Mouse (Mus musculus) intestine, embryonic 14.5 days (tissue): ENCODE results near the gene Inha. TPM values are rescaled to one million over a fixed set of nuclear protein-coding genes. Genes with fewer than 3 reads are reported as not detected.

Source experiments
- ATAC-seq: fragments of 200-750 bp; cut with Nextera tagmentation; replicated peaks from 2 replicates; pipeline ENCODE4 v1.8.0; 2017; ENCODE audit warnings: low read depth, moderate number of reproducible peaks, moderate TSS enrichment, moderate library complexity; ENCODE audit not compliant: low FRiP score, low TSS enrichment
- DNase-seq: peaks from one replicate; pipeline ENCODE4 v3.0.0-alpha.2; 2018; ENCODE audit warnings: low spot score
- H3K27ac ChIP-seq: fragments of 300-500 bp; sonication (generic); 2 replicates; pipeline ENCODE4 v1.5.1; 2014; ENCODE audit warnings: low read depth, mild to moderate bottlenecking, control low read depth
- H3K27me3 ChIP-seq: fragments of 300-500 bp; sonication (generic); replicated peaks from 2 replicates; pipeline ENCODE4 v1.6.1; 2014; ENCODE audit warnings: low read length, control low read depth; ENCODE audit not compliant: control insufficient read depth, insufficient read depth
- H3K36me3 ChIP-seq: fragments of 300-500 bp; sonication (generic); 2 replicates; pipeline ENCODE4 v1.6.1; 2014; ENCODE audit warnings: low read length, control low read depth; ENCODE audit not compliant: control insufficient read depth, insufficient read depth
- H3K4me1 ChIP-seq: fragments of 300-500 bp; sonication (generic); replicated peaks from 2 replicates; pipeline ENCODE4 v1.6.1; 2014; ENCODE audit warnings: low read length, control low read depth, mixed read lengths; ENCODE audit not compliant: control insufficient read depth, insufficient read depth
- H3K4me2 ChIP-seq: fragments of 300-500 bp; sonication (generic); 2 replicates; pipeline ENCODE4 v1.6.1; 2014; ENCODE audit warnings: low read length
- H3K4me3 ChIP-seq: fragments of 300-500 bp; sonication (generic); 2 replicates; pipeline ENCODE4 v1.5.1; 2014; ENCODE audit warnings: low read depth, low read length, control low read depth, mixed read lengths
- H3K9ac ChIP-seq: fragments of 300-500 bp; sonication (generic); 2 replicates; pipeline ENCODE4 v1.6.1; 2014; ENCODE audit warnings: mild to moderate bottlenecking, low read length
- H3K9me3 ChIP-seq: fragments of 300-500 bp; sonication (generic); 2 replicates; pipeline ENCODE4 v1.6.1; 2016; ENCODE audit warnings: low read length, control low read depth; ENCODE audit not compliant: control insufficient read depth
- WGBS: fragments of 180-500 bp; shearing (Covaris S2); extraction: QIAGEN DNeasy Blood & Tissue Kit; methylation state at CpG from one replicate; pipeline ENCODE4 v1.1.7; 2014; 5-methylcytosine and 5-hydroxymethylcytosine counted together
- polyA plus RNA-seq: library from polyadenylated mRNA; unstranded; fragments of >200 nt; fragmentation: Nextera tagmentation; extraction: Ambion mirVana; gene quantifications from 2 replicates; pipeline ENCODE4 v1.2.1, GENCODE M21; 2014

The Inha gene
- polyA plus RNA-seq, 1 experiment from 2014 or later = 3.9 TPM

DNA sequence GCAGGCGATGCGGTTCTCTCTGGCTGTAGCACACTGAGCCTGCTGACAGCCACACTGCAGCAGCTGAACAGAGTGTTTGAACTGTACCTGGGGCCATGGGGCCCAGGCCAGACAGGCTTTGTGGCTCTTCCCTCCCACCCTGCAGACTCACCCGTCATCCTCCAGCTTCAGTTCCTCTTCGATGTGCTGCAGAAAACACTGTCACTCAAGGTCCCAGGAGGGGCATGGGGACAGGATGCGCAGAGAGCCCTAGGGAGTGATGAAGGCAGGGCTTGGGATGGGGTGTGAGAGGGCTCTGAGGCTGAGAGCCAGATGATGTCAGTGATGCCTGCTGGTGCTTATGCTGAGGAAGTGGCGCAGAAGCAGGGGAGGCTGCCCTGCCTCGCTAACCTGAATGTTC is 17.8 kb downstream of the Inha start:
- no peak for DNase-seq
- Histone ChIP-seq H3K27ac (no peak overlapping the region), H3K4me1 (peaks cover 18% of the 10 kb centered on the region), H3K4me3 (no peak overlapping the region), H3K4me2 (no peak overlapping the region), H3K9ac (no peak overlapping the region), H3K36me3 (peaks cover 42% of the 10 kb centered on the region), H3K27me3 (no peaks in the 10 kb centered on the region), H3K9me3 (no peaks in the 10 kb centered on the region)
- 85% methylated on average over 7 of the region's 7 CpGs for WGBS
- ATAC-seq = no peak

- Histone ChIP-seq H3K27ac (no peak overlapping the region), H3K9ac (no peak overlapping the region), H3K36me3 (peaks cover 79% of the 10 kb centered on the region), H3K4me2 (no peak overlapping the region), H3K4me1 (no peaks in the 10 kb centered on the region), H3K27me3 (no peaks in the 10 kb centered on the region), H3K4me3 (no peak overlapping the region), H3K9me3 (no peaks in the 10 kb centered on the region)
- DNase-seq = no peak
- WGBS = 79% methylated on average over 4 of the region's 4 CpGs
- ATAC-seq = no peak
These were observed 23.7 kb downstream of the Inha start for GRCm38 (mm10) chr1:75530546-75530945.

DNA sequence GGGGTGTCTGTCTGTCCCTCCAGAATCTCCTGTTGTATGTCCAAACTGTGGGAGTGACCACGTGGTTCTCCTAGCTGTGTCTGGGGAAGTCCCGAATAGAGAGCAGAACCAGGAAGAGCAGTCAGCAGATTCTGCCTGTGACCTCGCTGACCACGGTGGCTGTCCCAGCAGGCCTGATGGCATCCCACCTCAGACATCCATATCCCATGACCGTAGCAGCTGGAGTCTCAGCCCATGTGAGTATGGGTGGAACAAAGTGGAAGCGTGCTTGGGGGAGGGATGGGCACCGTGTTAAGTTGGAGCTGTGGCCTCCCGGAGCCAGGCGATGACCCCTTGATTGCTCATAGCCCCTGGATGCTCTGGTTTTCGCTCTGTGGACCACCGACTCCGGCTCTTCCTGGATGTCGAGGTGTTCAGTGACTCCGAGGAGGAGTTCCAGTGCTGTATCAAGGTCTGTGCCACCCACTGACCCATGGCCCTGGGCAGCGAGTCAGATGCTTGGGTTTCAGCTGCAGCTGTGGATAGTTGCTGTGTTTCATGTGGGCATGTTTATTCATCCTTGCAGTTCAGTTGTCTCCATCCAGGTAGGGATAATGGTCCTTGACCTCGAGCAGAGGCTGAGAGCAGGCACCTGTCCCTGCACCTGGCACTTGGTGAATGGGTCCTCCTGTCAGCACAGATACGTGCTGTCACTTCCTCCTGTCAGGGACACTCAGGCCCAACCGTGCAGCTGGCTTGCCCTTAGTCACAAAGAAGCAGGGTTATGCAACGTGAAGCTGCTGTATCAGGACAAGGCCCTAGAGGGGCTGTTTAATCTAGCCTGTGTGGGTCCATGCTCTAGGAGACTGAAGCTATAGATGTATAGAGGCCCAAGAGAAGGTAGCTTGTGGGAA is 25.6 kb downstream of the Inha start:
- Histone ChIP-seq H3K27ac (no peak overlapping the region), H3K27me3 (no peaks in the 10 kb centered on the region), H3K4me2 (no peak overlapping the region), H3K4me3 (no peak overlapping the region), H3K9ac (no peak overlapping the region), H3K9me3 (no peaks in the 10 kb centered on the region), H3K36me3 (peaks cover 80% of the 10 kb centered on the region), H3K4me1 (no peaks in the 10 kb centered on the region)
- ATAC-seq (no peak), DNase-seq (no peak)
- WGBS = 93% methylated on average over 19 of the region's 19 CpGs

DNA sequence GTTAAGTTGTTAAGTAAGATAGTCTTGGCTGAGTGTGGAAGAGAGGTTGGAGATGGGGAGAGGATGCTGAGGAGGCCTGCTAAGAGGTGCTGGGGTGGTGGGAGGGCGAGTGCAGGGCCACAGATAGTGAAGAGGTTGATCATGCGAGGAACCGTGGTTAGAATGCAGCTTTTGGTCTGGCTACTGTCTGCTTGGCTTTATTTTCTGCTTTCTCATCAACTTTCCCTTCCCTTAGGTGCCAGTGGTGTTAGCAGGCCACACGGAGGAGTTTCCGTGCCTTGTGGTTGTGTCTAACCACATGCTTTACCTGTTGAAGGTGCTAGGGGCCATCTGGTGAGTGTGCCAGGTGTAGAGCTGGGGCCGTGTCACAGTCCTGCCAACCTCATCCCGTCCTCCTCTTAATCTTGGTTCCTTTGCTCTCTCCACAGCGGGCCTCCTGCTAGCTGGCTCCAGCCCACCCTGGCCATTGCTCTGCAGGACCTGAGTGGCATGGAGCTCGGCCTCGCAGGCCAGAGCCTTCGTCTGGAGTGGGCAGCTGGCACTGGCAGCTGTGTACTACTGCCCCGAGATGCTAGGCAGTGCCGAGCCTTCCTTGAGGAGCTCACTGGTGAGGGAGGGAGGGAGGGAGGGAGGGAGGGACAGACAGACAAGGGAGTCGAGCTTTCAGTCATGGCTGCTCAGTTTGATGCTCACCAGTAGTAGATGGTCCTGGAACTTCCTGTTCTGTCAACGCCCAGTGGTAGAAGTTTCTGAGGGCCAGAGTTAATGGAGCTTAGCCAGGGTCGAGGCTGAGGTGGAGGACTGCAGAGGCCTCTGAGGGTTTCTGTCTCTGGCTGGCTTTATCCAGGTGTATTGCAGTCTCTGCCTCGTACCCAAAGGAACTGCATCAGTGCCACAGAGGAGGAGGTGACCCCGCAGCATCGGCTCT is 26.7 kb downstream of the Inha start:
- Histone ChIP-seq H3K27me3 (no peaks in the 10 kb centered on the region), H3K36me3 (peaks cover 70% of the 10 kb centered on the region), H3K9me3 (no peaks in the 10 kb centered on the region), H3K27ac (no peak overlapping the region), H3K4me2 (no peak overlapping the region), H3K4me3 (no peak overlapping the region), H3K4me1 (no peaks in the 10 kb centered on the region), H3K9ac (no peak overlapping the region)
- DNase-seq = no peak
- WGBS = 91% methylated on average over 19 of the region's 19 CpGs
- no peak for ATAC-seq

DNA sequence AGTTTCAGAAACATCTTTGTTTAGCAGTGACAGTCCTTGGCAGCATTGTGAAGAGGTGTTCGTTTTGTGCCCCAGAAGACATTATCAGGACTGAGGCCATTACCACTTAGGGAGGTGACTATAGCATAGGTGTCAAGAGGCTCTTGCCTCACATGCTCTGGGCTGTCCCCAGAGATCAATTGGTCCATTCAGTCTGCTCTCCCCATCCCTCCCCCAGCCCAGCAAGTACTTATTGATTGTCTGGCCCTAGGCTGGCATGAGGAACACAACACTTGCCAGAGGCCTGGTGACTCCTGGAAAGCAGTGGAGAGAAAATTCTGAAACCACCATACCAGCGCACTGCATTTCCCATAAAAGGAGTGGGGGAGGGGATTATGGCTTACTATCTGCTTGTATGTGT is 30.7 kb downstream of the Inha start:
- WGBS = 77% methylated on average over 2 of the region's 2 CpGs
- ATAC-seq = no peak

DNA sequence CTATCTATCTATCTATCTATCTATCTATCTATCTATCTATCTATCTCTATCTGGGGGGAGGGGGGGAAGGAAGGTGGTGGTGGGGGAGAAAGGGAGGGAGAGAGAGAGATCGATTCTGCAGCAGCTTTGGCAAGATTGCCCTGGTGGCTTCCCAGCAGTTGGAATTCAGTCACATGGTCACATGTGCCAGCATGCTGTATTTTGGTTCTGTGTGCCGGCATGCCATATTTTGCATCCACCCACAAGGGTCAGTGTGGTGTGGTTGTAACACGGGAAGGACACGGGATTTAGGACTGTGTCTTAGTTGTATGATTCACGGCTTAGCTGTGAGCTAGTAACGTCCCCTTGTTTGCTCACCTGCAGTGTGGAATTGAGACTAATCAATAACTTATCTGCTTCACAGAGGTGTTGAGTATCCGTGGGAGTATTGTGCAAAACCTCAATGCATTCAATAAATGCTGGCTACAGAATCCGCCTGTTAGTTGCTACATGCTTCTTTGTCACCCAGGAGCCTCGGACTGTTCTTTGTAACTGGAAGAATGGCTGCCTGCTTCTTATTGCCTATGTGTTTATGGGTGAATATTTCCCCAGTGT is 31.8 kb downstream of the Inha start:
- Histone ChIP-seq H3K36me3 (peaks cover 35% of the 10 kb centered on the region), H3K4me1 (no peaks in the 10 kb centered on the region), H3K9me3 (no peaks in the 10 kb centered on the region), H3K4me2 (no peak overlapping the region), H3K9ac (no peak overlapping the region), H3K27me3 (no peaks in the 10 kb centered on the region), H3K4me3 (no peak overlapping the region), H3K27ac (no peak overlapping the region)
- 66% methylated on average over 9 of the region's 9 CpGs for WGBS
- DNase-seq = no peak
- no peak for ATAC-seq

More for the DNA sequence above, 30.7 kb downstream of the Inha start:
- H3K27me3 ChIP-seq = no peaks in the 10 kb centered on the region
- DNase-seq = no peak
- no peaks in the 10 kb centered on the region for H3K9me3 ChIP-seq
- no peak overlapping the region for H3K9ac ChIP-seq
- no peak overlapping the region for H3K4me3 ChIP-seq
- H3K4me2 ChIP-seq = no peak overlapping the region
- H3K4me1 ChIP-seq = no peaks in the 10 kb centered on the region
- peaks cover 44% of the 10 kb centered on the region for H3K36me3 ChIP-seq
- H3K27ac ChIP-seq = no peak overlapping the region

- no peak overlapping the region for H3K9ac ChIP-seq
- H3K4me2 ChIP-seq = no peak overlapping the region
- H3K4me1 ChIP-seq = peaks cover 5% of the 10 kb centered on the region; the same call in 1 of the 2 replicates
- H3K36me3 ChIP-seq = peaks cover 9% of the 10 kb centered on the region
- 88% methylated on average over 7 of the region's 7 CpGs for WGBS
- ATAC-seq (no peak), DNase-seq (no peak)
- no peaks in the 10 kb centered on the region for H3K9me3 ChIP-seq
- H3K27me3 ChIP-seq = no peaks in the 10 kb centered on the region
- no peak overlapping the region for H3K4me3 ChIP-seq
- no peak overlapping the region for H3K27ac ChIP-seq
These were observed 34.6 kb downstream of the Inha start for GRCm38 (mm10) chr1:75541496-75541895.

DNA sequence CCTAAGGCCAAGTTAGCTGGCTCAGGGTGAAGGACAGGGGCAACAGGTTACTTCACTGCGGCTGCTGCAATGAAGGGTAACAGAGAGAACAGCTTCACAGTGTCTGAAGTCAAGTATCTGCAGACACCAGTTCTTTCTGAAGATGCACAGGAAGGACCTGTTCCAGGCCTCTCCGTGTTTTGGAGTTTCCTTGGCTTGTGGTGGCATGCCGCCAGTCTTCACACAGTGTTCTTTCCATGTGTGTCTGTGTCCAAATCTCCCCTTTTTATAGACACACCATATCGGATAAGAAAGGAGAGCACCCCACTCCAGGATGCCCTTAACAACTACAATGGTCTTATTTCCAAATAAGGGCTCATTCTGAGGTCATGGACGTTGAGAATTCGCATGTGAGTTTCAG is 37.5 kb downstream of the Inha start:
- Histone ChIP-seq H3K36me3 (peaks cover 11% of the 10 kb centered on the region; the same call in 1 of the 2 replicates), H3K27ac (no peak overlapping the region), H3K4me2 (no peak overlapping the region), H3K4me1 (peaks cover 8% of the 10 kb centered on the region; the same call in 1 of the 2 replicates), H3K4me3 (no peak overlapping the region), H3K9me3 (no peaks in the 10 kb centered on the region), H3K9ac (no peak overlapping the region), H3K27me3 (no peaks in the 10 kb centered on the region)
- no peak for ATAC-seq
- 89% methylated on average over 6 of the region's 6 CpGs for WGBS
- DNase-seq = no peak
